Mouse (Mus musculus): ENCODE data around the gene Vps37d. TPM values are rescaled to one million over a fixed set of nuclear protein-coding genes. Genes with fewer than 3 reads are reported as not detected.

The Vps37d gene
- total RNA-seq (2021), result 1 to 10 TPM; 1.9 to 2.5 TPM
- long read RNA-seq, experiment 1, partial matches to known transcripts, result 0 of 3 reads
- long read RNA-seq, experiment 1, other reads (novel, unspliced or antisense), result 0 of 3 reads
- long read RNA-seq, experiment 2, transcript Vps37d-201 (4 exons, 1,544 nt), result major isoform, 14 of 16 reads
- long read RNA-seq, experiment 2, partial matches to known transcripts, result 1 of 16 reads
- long read RNA-seq, experiment 2, other reads (novel, unspliced or antisense), result 0 of 16 reads

GRCm38 (mm10) chr5:135077564-135078481 is at the start of gene Vps37d:
Gene Vps37d (minus strand): TSS chr5:135078266.
- DNase-seq (ENCODE audit: low spot score in 2 of 2), result peak; percentile 97 to 99

- no peak for DNase-seq (ENCODE audit: low spot score in 2 of 2)
Measured at GRCm38 (mm10) chr5:135127669-135128068, 49.6 kb upstream of the Vps37d start.

GRCm38 (mm10) chr5:135126121-135126520 is 48.1 kb upstream of the Vps37d start:
- no peak for DNase-seq (ENCODE audit: low spot score in 2 of 2)

DNA sequence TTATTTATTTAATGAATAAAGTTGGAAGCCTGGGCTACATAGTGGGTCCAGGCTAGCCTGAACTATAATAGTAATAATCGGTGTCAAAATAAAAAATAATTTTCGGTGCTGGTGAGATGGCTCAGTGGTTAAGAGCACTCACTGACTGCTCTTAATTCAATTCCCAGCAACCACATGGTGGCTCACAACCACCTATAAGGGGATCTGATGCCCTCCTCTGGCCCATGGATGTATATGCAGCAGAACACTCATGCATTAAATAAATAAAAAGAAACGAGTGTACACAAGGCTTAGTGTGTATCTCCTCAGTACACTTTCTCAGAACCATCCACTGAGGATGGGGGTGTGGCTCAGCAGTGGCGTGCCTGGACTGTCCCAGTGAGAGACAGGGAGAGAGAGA is 42.7 kb upstream of the Vps37d start:
- no peak for DNase-seq (ENCODE audit: low spot score in 2 of 2)

- peak; percentile 69 to 71 for DNase-seq (ENCODE audit: low spot score in 2 of 2)
Measured at GRCm38 (mm10) chr5:135118589-135119081, 40.6 kb upstream of the Vps37d start.

GRCm38 (mm10) chr5:135115241-135115640 is 37.2 kb upstream of the Vps37d start:
- DNase-seq (ENCODE audit: low spot score in 2 of 2), result no peak

DNA sequence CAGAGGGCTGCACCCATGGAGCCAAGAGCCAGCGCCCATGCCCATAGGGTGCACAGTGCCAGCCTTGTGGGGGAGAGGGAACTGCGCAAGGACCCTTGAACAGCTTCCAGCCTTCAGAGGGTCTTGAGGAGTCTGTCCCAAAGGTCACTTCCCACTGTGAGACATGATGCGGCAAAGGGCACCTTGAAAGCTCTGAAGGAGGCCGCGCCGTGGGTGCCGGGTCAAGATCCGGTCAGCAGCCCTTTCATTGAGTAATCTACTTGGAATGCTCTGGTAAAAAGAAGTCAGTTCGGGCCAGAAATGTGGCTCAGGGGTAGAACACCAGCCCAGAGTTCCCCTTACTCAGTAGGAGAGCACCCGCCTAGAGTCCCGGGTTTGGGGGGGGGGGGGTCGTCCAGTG is 35.7 kb upstream of the Vps37d start:
- DNase-seq (ENCODE audit: low spot score in 2 of 2), result no peak

- DNase-seq (ENCODE audit: low spot score in 2 of 2), result no peak
Measured at GRCm38 (mm10) chr5:135109976-135110375, 31.9 kb upstream of the Vps37d start.

DNA sequence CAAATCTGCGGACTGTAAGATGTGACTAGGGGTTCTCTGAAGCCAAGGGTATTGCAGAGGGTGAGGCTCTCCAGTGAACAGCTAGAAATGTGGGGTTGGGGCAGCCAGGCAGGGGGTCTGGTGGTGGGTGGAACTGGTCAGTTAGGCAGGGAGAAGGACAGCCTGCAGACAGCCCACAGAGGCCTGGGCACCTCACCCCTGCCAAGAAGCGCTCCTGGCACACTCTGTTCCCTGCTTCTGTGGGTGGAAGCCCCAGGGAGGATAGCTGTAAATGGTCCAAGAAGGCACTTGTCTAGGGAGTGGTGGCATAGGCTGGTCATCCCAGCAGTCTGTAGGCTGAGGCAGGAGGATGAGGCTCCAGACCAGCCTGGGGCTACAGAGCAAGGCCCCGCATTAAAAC is 31.4 kb upstream of the Vps37d start:
- DNase-seq (ENCODE audit: low spot score in 2 of 2), result no peak

DNA sequence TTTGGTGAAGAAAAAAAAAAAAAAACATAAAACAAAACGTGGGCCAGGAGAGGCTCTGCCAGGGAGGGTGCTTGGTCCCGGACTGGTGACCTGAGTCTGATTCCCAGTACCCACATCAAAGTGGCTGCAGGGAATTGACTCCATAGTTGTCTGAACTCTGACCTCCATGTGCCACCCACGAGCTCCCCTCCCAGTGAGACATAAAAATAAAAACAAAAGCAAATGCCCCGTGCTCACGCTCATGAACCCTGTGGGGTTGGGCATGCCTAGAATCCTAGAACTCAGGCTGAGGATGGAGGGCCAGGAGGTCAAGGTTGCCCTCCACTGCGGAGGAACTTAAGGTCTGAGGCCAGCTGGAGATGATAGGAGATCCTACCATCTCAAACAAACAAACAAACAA is 31.0 kb upstream of the Vps37d start:
- DNase-seq (ENCODE audit: low spot score in 2 of 2), result no peak

- DNase-seq (ENCODE audit: low spot score in 2 of 2), result peak; percentile 66 to 70
Measured at GRCm38 (mm10) chr5:135107521-135108501, 29.7 kb upstream of the Vps37d start.

- DNase-seq (ENCODE audit: low spot score in 2 of 2), result peak; percentile 80 to 85
Measured at GRCm38 (mm10) chr5:135106758-135107256, 28.7 kb upstream of the Vps37d start.

DNA sequence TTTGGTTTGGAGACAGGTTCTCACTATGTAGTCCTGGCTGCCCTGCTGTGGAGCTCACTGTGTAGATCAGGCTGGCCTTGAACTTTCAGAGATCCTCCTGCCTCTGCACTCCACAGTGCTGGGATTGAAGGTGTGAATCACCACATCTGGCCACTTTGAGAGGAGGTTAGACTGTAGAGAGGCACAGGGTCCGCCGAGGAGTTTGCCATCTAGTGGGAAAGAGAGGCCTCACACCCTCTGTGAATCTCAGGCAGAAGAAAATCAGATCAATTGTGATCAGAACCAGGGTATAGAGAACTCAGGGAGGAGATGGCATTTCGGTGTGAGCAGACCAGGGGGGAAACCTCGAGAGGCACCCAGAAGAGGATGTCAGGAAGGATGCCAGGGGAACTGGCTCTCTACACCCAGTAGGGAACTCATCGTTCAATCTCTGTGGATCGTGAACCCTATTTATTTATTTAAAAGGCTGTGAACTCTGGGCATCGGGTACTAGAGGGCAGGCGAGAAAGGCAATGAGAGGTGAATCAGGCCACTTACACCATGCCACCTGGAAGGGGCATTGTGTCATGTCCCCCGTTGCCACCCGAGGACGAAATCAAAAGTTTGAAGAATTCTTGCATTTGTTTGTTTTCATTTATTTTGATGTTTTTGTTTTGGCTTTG is 26.1 kb upstream of the Vps37d start:
- no peak for DNase-seq (ENCODE audit: low spot score in 2 of 2)

DNA sequence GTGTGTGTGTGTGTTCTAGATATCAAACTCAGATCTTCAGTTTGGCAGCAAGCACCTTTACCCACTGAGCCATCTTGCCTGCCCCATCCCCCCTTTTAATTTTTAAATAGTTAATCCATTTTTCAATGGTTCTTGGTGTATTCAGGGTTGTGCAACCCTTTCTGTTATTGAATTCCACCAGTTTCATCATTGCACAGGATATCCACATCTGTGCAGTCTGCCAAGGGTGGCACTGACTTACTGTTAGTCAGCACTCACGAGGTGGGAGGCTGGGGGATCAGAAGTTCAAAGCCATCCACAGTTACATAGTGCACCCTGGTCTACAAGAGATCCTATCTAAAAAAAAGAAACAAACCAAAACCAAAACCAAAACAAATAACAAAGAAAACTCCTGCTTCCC is 22.9 kb upstream of the Vps37d start:
- DNase-seq (ENCODE audit: low spot score in 2 of 2), result no peak

DNA sequence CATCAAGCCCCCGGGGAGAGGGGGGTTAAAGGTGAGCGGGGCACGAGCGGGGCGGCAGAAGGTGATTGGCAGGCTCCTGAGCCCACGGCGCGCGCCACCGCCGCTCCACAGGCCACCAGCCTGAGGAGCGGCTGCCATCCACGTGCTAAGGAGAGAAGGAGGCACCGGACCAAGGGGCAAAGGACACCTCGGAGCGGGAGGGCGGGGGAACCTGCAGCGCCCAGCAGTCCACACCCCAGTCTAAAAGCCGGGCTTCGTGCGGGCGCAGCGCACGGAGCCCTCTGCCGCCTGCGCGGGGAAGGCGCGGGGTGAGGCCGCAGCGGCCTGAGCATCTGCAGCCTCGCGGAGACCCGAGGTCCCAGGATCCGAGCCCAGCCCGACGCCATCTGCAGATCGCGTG is 11.6 kb upstream of the Vps37d start, which contains the start of gene Mlxipl:
TSS of gene Mlxipl (plus strand) at position 238 of the 400 bp plus-strand sequence.
- DNase-seq (ENCODE audit: low spot score in 2 of 2), result no peak

- no peak for DNase-seq (ENCODE audit: low spot score in 2 of 2)
Measured at GRCm38 (mm10) chr5:135086871-135087270, 8.8 kb upstream of the Vps37d start.

GRCm38 (mm10) chr5:135080539-135080938 is 2.5 kb upstream of the Vps37d start:
- DNase-seq (ENCODE audit: low spot score in 2 of 2), result no peak

DNA sequence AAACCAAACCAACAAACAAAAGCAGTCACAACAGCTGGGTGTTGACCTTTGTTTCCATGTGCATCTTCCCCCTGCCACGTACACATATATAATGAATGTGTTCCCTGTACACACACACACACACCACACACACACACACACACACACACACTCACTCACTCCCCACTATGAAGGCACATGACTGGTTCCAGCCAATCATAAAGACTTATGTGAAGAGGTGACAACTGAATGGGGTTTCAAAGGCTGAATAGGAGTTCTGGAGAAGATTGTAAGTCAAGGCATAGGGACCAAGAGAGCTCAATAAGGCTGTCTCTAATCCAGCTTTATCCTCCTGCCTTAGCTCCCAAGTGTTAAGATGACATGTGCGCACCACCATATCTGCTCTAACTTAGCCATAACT is 1.5 kb upstream of the Vps37d start:
- no peak for DNase-seq (ENCODE audit: low spot score in 2 of 2)

DNA sequence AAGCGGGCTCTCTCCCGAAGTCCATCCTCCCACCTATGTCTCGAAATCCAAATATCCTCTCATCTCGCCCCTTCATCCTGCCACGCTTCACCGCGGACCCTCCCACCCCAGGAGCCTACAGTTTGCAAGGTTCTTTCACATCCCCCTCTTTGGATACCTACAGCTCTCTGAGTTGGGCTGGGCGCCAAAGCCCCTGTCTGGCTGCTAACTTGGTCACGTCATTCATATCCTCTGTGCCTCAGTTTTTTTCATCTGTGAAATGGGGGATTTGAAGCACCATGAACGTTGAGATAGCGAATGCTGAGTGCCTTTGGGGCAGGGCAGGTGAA is 380 bp upstream of the Vps37d start:
- no peak for DNase-seq (ENCODE audit: low spot score in 2 of 2)

DNA sequence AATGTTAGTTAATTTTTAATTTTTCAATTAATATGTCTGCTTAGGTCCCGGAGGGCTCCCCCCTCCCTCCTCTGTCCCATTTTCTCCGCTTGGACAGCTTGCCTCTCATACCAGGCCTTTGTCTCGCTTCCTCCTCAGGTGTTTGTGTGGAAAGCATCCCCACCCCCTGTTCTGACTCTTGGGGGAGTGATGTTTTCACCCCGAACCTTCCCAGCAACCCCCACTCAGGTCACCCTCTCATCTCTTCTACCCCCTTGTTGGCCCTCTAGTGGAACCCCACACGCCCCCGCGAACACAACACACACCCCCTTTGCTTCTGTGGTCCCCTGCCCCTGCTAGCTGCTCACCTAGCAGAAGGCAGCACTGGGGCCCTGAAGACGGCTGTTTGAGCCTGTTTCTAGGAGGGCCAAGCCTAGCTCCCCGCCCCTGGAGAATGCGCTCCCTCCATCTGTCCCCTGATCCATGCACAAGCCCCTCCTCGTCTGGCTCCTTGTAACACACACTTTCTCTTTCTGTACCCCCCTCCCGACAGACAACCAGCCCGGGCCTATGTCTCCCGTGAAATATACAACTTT is 1.0 kb downstream of the Vps37d start:
- DNase-seq (ENCODE audit: low spot score in 2 of 2), result no peak

All from adrenal gland, adult 18-20 months (tissue).